Mouse (Mus musculus) neural tube, embryonic 11.5 days (tissue): ENCODE data around the gene St7. TPM values are rescaled to one million over a fixed set of nuclear protein-coding genes. Genes with fewer than 3 reads are reported as not detected.

Experiments used
- ATAC-seq: fragments of 200-750 bp; cut with Nextera tagmentation; 2 replicates; pipeline ENCODE4 v1.8.0; 2017; ENCODE audit warnings: moderate number of reproducible peaks, mild to moderate bottlenecking, moderate TSS enrichment, moderate library complexity; ENCODE audit not compliant: insufficient read depth, low FRiP score, low TSS enrichment
- DNase-seq: peaks from one replicate; pipeline ENCODE4 v3.0.0-alpha.2; 2015; ENCODE audit warnings: low spot score
- H3K27ac ChIP-seq: fragments of 300-500 bp; sonication (generic); 2 replicates; pipeline ENCODE4 v1.5.1; 2014; ENCODE audit warnings: low read depth, mild to moderate bottlenecking, low read length
- H3K27me3 ChIP-seq: fragments of 300-500 bp; sonication (generic); 2 replicates; pipeline ENCODE4 v1.6.1; 2014; ENCODE audit warnings: mild to moderate bottlenecking, low read length, mixed read lengths; ENCODE audit not compliant: control insufficient read depth, insufficient read depth
- H3K36me3 ChIP-seq: fragments of 300-500 bp; sonication (generic); 2 replicates; pipeline ENCODE4 v1.6.1; 2014; ENCODE audit warnings: mild to moderate bottlenecking, low read length, moderate library complexity, mixed read lengths; ENCODE audit not compliant: control insufficient read depth, insufficient read depth
- H3K4me1 ChIP-seq: fragments of 300-500 bp; sonication (generic); 2 replicates; pipeline ENCODE4 v1.6.1; 2014; ENCODE audit warnings: low read length, mixed read lengths; ENCODE audit not compliant: control insufficient read depth, insufficient read depth
- H3K4me2 ChIP-seq: fragments of 300-500 bp; sonication (generic); 2 replicates; pipeline ENCODE4 v1.6.1; 2014; ENCODE audit warnings: low read depth, mild to moderate bottlenecking, moderate library complexity
- H3K4me3 ChIP-seq: fragments of 300-500 bp; sonication (generic); 2 replicates; pipeline ENCODE4 v1.5.1; 2014; ENCODE audit warnings: low read depth, low read length
- H3K9ac ChIP-seq: fragments of 300-500 bp; sonication (generic); 2 replicates; pipeline ENCODE4 v1.6.1; 2014; ENCODE audit warnings: mild to moderate bottlenecking, low read length
- H3K9me3 ChIP-seq: fragments of 300-500 bp; sonication (generic); 2 replicates; pipeline ENCODE4 v1.6.1; 2016; ENCODE audit warnings: low read length; ENCODE audit not compliant: control insufficient read depth
- WGBS: fragments of 180-500 bp; shearing (Covaris S2); extraction: QIAGEN DNeasy Blood & Tissue Kit; methylation state at CpG from one replicate; pipeline ENCODE4 v1.1.7; 2014; 5-methylcytosine and 5-hydroxymethylcytosine counted together
- polyA plus RNA-seq: library from polyadenylated mRNA; unstranded; fragments of >200 nt; fragmentation: Nextera tagmentation; extraction: Ambion mirVana; gene quantifications from 2 replicates; pipeline ENCODE4 v1.2.1, GENCODE M21; 2014

The St7 gene
- polyA plus RNA-seq, 1 experiment from 2014 or later, result 41.8 TPM

DNA sequence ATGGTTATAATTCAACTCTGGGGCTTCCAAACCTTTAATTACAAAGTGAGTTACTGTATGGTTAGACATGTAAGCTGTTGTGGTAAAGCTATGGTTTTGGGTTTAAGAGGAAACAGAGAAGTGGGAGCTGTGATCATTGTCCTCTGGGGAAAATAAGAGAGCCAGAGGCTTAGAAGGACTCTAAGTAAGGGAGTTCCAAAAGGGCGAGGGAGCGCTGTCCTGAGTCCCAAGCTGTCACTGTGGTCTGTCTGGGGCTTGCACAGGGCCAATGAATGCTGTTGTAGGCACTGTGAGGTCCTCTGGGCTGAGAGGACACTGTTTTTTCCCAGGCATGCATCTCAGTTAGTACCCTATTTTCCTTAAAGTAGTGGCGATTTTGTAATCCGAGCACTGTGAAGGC lies 49.5 kb downstream of the St7 start:
- H3K9me3 ChIP-seq, result no peaks in the 10 kb centered on the region
- no peaks in the 10 kb centered on the region for H3K27me3 ChIP-seq
- no peak for DNase-seq
- WGBS, result 97% methylated on average over 4 of the region's 4 CpGs
- no peak overlapping the region for H3K9ac ChIP-seq
- no peak for ATAC-seq
- H3K4me3 ChIP-seq, result no peak overlapping the region
- no peaks in the 10 kb centered on the region for H3K4me1 ChIP-seq
- no peaks in the 10 kb centered on the region for H3K36me3 ChIP-seq
- no peak overlapping the region for H3K27ac ChIP-seq
- H3K4me2 ChIP-seq, result no peak overlapping the region

DNA sequence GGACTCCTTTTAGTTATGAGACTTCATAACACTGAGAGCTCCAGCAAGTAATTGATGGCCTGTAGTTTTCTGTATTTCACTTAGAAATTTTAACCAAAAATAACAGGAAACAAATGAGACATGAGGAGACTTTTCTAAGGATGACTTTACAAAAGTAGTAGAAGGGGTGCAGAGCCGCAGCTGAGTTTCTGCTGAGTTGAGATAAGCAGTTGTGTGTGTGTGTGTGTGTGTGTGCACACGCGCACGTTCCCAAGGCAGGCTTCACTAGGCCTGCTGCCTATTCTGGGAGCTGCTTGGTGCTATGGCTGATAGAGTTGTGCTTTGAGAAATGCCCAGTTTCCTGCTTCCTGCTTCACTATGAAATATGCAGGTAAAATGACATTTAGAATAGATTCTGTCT lies 50.6 kb downstream of the St7 start:
- H3K4me2 ChIP-seq, result no peak overlapping the region
- H3K9me3 ChIP-seq, result no peaks in the 10 kb centered on the region
- no peak overlapping the region for H3K27ac ChIP-seq
- no peak for ATAC-seq
- 85% methylated on average over 4 of the region's 4 CpGs for WGBS
- DNase-seq, result no peak
- H3K4me1 ChIP-seq, result no peaks in the 10 kb centered on the region
- H3K36me3 ChIP-seq, result no peaks in the 10 kb centered on the region
- no peak overlapping the region for H3K9ac ChIP-seq
- H3K4me3 ChIP-seq, result no peak overlapping the region
- H3K27me3 ChIP-seq, result no peaks in the 10 kb centered on the region

DNA sequence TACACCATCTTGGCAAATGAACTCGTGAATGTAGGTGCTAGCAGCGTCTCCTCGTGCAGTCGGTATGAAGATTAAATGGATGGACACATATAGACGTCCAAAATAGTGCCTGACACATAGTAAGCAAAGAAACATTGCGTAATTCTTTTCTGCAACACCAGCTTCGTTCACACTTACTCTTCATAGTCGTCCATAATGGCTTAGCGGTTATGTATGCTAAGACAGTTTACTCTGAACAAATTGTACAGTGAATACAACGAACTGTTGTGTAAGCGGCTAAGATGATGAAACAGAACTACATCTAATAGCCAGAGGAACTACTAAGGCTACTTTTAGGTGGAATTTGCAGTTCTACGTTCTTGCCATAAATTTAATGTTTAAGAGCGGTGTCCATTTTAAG lies 55.0 kb downstream of the St7 start:
- ATAC-seq, result no peak
- no peak overlapping the region for H3K4me2 ChIP-seq
- no peaks in the 10 kb centered on the region for H3K27me3 ChIP-seq

DNA sequence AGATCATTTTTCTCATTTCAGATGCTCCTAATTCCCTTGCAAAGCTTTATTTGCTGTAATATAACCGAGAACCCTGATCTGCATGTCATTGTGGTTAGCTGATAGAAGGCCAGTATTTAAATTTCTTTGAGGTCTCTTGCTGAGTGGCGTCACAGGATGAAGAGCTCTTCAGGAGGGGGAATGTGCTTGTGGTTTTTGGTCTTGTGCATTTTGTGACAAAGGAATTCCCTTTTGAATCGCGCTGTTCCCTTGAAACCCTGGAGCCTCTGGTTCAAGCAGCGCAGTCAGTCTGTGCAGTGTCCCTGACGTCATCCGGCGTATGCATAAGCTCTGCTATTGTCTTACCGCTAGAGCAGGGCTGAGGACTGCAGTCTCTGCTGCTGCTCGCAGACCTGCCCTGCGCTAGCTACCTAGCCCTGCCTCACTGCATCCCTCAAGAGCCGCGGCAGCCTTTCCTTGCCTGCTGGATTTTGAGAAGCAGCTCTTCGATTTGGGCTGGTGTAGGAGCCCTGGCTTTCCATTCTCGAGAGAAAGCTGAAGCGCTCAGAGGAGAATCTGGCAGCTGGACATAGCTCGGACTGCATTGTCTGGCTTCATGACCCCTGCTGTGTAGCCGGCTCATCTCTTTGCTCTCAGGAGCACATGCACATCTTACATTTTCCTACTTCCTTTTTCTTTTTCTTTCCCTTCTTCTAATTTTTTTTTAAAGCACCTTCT lies 56.3 kb downstream of the St7 start:
- H3K9ac ChIP-seq, result peak overlapping the region; percentile 74
- peaks cover 6% of the 10 kb centered on the region; the same call in 1 of the 2 replicates for H3K4me1 ChIP-seq
- H3K9me3 ChIP-seq, result no peaks in the 10 kb centered on the region
- DNase-seq (peak; percentile 87), ATAC-seq (peak; percentile 99)
- H3K4me3 ChIP-seq, result peak overlapping the region; percentile 57
- peak overlapping the region; percentile 58 for H3K4me2 ChIP-seq
- no peaks in the 10 kb centered on the region for H3K36me3 ChIP-seq
- peak overlapping the region; percentile 94 for H3K27ac ChIP-seq
- 2% methylated on average over 18 of the region's 18 CpGs for WGBS
- no peaks in the 10 kb centered on the region for H3K27me3 ChIP-seq

More for the DNA sequence above, 55.0 kb downstream of the St7 start:
- no peak overlapping the region for H3K4me3 ChIP-seq
- 89% methylated on average over 13 of the region's 13 CpGs for WGBS
- DNase-seq, result no peak
- no peak overlapping the region for H3K27ac ChIP-seq
- no peaks in the 10 kb centered on the region for H3K36me3 ChIP-seq
- no peak overlapping the region for H3K9ac ChIP-seq
- no peaks in the 10 kb centered on the region for H3K9me3 ChIP-seq
- H3K4me1 ChIP-seq, result peaks cover 3% of the 10 kb centered on the region; the same call in 1 of the 2 replicates

DNA sequence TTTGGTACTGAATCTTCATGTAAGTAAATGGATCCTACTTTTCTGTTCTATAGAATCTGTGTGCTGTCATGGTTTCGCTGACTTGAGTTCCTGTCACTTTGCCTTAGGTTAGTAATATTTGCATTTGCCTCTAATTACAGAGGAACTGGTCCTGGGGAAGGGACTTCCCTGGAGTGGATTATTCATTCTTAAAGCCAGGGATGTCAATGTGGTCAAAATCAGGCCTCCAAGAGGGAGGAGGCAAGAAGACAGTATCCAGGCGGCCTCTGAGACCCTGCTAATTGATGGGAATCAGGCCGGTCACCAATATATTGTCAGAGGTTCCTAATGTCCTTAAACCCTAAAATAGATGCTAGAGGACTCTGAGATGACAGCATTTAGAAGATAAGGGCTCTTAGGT lies 56.9 kb downstream of the St7 start:
- peak overlapping the region; percentile 94 for H3K27ac ChIP-seq
- H3K4me1 ChIP-seq, result peaks cover 6% of the 10 kb centered on the region; the same call in 1 of the 2 replicates
- no peaks in the 10 kb centered on the region for H3K36me3 ChIP-seq
- no peaks in the 10 kb centered on the region for H3K9me3 ChIP-seq
- WGBS, result 35% methylated on average over 3 of the region's 3 CpGs
- peak overlapping the region; percentile 58 for H3K4me2 ChIP-seq
- no peaks in the 10 kb centered on the region for H3K27me3 ChIP-seq
- DNase-seq (peak; percentile 27), ATAC-seq (0 out of 2 replicates have a peak, but pooled peaks have one; percentile 10)
- H3K9ac ChIP-seq, result peak overlapping the region; percentile 74
- peak overlapping the region; percentile 57 for H3K4me3 ChIP-seq

DNA sequence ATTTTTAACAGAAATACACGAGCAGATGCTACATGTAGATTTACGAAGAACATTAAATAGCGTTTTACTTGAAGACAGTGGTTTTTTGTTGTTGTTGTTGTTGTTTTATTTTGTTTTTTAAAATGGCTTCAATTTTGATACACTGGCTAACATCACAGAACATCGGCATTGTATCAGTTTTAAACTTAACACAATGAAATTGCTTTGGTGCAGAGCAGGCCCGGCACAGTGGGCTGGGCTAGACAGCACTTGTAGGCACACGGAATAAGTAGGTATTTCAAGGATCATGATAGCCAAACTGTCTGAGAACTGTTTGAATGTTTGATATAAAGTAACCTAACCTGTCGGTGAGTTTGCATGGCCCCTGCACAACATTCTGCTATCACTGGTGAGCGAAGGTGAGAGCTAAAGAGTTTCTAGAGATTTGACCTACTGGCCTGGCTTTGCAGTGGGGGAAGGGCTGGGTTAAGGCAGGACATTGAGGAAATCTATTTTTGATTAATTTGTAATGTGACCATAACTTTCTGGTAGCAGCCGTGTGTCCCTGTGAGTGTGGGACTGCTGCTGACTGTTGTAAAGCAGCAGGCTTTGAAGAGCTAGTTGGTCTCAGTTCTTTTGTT lies 57.4 kb downstream of the St7 start:
- H3K27ac ChIP-seq, result no peak overlapping the region
- ATAC-seq (no peak), DNase-seq (no peak)
- H3K36me3 ChIP-seq, result no peaks in the 10 kb centered on the region
- H3K4me3 ChIP-seq, result peak overlapping the region; percentile 57
- H3K9ac ChIP-seq, result peak overlapping the region; percentile 74
- H3K27me3 ChIP-seq, result no peaks in the 10 kb centered on the region
- H3K4me1 ChIP-seq, result peaks cover 6% of the 10 kb centered on the region; the same call in 1 of the 2 replicates
- peak overlapping the region; percentile 58 for H3K4me2 ChIP-seq
- WGBS, result 68% methylated on average over 9 of the region's 9 CpGs
- no peaks in the 10 kb centered on the region for H3K9me3 ChIP-seq

DNA sequence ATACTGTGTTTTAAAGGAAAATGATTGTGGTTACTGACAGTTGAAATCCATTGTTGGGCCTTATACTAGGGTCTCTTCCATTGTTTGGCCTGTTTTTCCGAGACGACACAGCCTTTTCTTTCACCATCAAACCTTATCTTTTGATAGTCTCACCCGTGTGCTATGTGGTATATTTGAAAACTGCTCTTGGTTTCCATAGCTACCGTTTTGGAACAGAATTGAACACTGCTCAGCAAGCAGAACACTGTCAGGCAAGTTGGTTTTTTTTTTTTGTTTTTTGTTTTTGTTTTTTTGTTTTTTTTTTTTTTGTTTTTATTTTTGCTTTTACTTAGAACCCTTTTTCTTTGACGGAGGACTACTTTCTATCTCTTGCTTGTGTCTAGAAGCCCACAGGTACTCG lies 58.2 kb downstream of the St7 start:
- Histone ChIP-seq H3K36me3 (no peaks in the 10 kb centered on the region), H3K4me3 (peak overlapping the region; percentile 57), H3K4me2 (peak overlapping the region; percentile 58), H3K27me3 (no peaks in the 10 kb centered on the region), H3K27ac (no peak overlapping the region), H3K4me1 (peaks cover 6% of the 10 kb centered on the region; the same call in 1 of the 2 replicates), H3K9me3 (no peaks in the 10 kb centered on the region), H3K9ac (no peak overlapping the region; the same call in 1 of the 2 replicates)
- no peak for DNase-seq
- 76% methylated on average over 6 of the region's 6 CpGs for WGBS
- ATAC-seq, result no peak

DNA sequence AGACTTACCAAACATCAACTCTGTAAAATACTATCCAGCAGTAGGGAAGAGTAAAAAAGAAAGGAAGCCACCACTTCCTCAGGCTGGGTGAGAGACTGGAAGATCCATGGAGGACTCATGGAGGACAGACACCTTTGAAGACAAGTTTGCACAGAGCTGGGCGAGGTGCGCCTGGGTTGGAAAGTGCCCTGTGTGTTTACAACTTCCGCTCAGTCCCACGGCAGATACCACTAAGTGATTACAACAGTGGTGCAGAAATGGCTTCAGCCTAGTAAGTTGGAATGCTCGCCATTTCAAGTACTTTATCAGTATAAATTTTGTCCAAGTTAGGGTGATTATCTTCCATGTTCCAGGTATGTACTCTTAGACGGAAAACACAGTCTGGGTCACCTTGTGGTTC lies 63.2 kb downstream of the St7 start:
- no peak overlapping the region for H3K9ac ChIP-seq
- no peaks in the 10 kb centered on the region for H3K36me3 ChIP-seq
- no peak overlapping the region for H3K27ac ChIP-seq
- DNase-seq (no peak), ATAC-seq (no peak)
- H3K4me3 ChIP-seq, result no peak overlapping the region
- no peaks in the 10 kb centered on the region for H3K9me3 ChIP-seq
- 0 out of 2 replicates have a peak, but pooled peaks cover 3% of the 10 kb centered on the region for H3K4me1 ChIP-seq
- no peak overlapping the region for H3K4me2 ChIP-seq
- H3K27me3 ChIP-seq, result no peaks in the 10 kb centered on the region
- 87% methylated on average over 6 of the region's 6 CpGs for WGBS

DNA sequence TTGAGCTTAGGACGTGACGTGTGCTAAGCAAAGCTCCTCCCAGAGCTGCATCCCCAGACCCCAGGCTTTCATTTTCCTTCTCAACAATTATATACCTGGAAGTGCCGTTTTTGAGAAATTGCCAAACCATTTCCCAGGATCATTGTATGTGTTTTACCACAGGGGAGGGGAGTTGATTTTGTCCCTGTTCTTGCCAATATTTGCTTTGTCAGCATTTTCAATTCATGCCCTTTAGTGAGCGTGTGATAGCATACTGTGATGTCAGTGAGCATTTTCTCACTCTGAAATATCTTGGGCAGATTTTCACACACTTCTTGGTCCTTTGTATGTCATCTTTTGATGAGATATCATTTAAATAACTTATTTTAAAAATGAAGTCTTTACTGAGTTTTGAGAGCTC lies 65.8 kb downstream of the St7 start:
- Histone ChIP-seq H3K4me3 (no peak overlapping the region), H3K4me1 (peaks cover 1% of the 10 kb centered on the region; the same call in 1 of the 2 replicates), H3K9me3 (no peaks in the 10 kb centered on the region), H3K27ac (no peak overlapping the region), H3K9ac (no peak overlapping the region), H3K4me2 (no peak overlapping the region), H3K36me3 (no peaks in the 10 kb centered on the region), H3K27me3 (no peaks in the 10 kb centered on the region)
- ATAC-seq, result no peak
- 83% methylated on average over 4 of the region's 4 CpGs for whole genome bisulfite sequencing
- DNase-seq, result no peak
